Mouse (Mus musculus) limb, embryonic 13.5 days (tissue): ENCODE measurements around the gene Itga11. TPM values are rescaled to one million over a fixed set of nuclear protein-coding genes. Genes with fewer than 3 reads are reported as not detected.
A peak's percentile ranks its signal among the peaks of the same experiment; 100 is the strongest.

Experiments
- ATAC-seq: fragments of 200-750 bp; cut with Nextera tagmentation; 2 replicates; pipeline ENCODE4 v1.8.0; 2017; ENCODE audit warnings: low read depth, moderate number of reproducible peaks, moderate TSS enrichment; ENCODE audit not compliant: low FRiP score
- H3K27ac ChIP-seq: fragments of 300-500 bp; sonication (generic); 2 replicates; pipeline ENCODE4 v1.5.1; 2015; ENCODE audit warnings: inconsistent platforms, mild to moderate bottlenecking, moderate library complexity
- H3K27me3 ChIP-seq: fragments of 300-500 bp; sonication (generic); 2 replicates; pipeline ENCODE4 v1.6.1; 2015; ENCODE audit warnings: mild to moderate bottlenecking, inconsistent platforms
- H3K36me3 ChIP-seq: fragments of 300-500 bp; sonication (generic); 2 replicates; pipeline ENCODE4 v1.6.1; 2015; ENCODE audit warnings: inconsistent platforms, mild to moderate bottlenecking, moderate library complexity
- H3K4me1 ChIP-seq: fragments of 300-500 bp; sonication (generic); 2 replicates; pipeline ENCODE4 v1.6.1; 2015; ENCODE audit warnings: inconsistent platforms
- H3K4me2 ChIP-seq: fragments of 300-500 bp; sonication (generic); replicated peaks from 2 replicates; pipeline ENCODE4 v1.6.1; 2015; ENCODE audit warnings: inconsistent platforms, mild to moderate bottlenecking, moderate library complexity
- H3K4me3 ChIP-seq: fragments of 300-500 bp; sonication (generic); 2 replicates; pipeline ENCODE4 v1.5.1; 2015; ENCODE audit warnings: moderate library complexity, mild to moderate bottlenecking, inconsistent platforms
- H3K9ac ChIP-seq: fragments of 300-500 bp; sonication (generic); 2 replicates; pipeline ENCODE4 v1.6.1; 2015; ENCODE audit warnings: mild to moderate bottlenecking, inconsistent platforms
- H3K9me3 ChIP-seq: fragments of 300-500 bp; sonication (generic); 2 replicates; pipeline ENCODE4 v1.6.1; 2016; ENCODE audit warnings: inconsistent platforms
- WGBS: fragments of 180-500 bp; shearing (Covaris S2); methylation state at CpG from one replicate; pipeline ENCODE4 v1.1.7; 2015; 5-methylcytosine and 5-hydroxymethylcytosine counted together
- polyA plus RNA-seq: library from polyadenylated mRNA; unstranded; fragments of >200 nt; fragmentation: Nextera tagmentation; extraction: Ambion mirVana; gene quantifications from 2 replicates; pipeline ENCODE4 v1.2.1, GENCODE M21; 2015

The Itga11 gene
- 8.0 and 8.2 TPM in 2 replicates for polyA plus RNA-seq

DNA sequence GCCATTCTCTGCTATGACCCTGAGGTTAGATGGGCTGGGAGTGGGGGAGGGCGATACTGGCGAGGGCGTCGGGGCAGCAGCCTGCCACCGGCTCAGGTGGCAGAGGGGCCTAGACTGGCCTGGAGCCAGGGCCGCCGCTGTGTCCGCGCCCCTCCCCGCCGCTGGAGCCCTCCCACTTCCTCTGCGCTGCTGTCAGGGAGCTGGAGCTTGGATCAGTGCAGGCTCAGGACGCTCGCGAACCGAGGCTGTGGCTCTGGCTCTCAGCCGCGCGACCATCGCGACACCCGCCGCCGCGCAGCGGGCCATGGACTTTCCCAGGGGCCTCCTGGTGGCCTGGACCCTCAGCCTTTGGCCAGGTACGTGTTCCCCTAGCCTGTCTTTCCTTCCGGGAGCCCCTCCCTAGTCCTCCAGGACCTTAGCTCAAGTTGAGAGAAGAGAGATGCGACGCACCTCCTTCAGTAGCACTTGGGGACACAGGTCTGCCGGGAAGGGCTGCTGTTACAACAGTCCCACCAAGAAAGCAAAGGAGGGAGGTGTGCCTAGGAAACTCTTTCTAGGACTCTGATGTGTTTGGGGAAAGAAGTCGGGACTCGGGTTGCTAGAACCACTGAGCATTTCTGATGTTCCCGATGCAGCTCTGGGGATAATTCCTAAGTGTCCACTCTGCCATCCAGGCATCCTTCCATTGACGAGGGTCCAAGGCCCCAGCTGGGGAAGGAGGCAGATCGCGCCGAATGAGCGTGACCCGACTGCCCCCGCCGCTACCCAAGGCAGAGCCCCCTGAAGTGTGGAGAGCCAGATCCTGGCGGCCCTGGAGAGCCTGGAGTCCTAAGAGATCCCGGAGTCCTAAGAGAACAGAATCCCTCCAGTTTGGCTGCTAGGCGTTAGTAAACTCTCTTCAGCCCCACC is at the start of gene Itga11:
Gene Itga11, plus strand, starts transcription at position 186 of the 909 bp plus-strand sequence.
- H3K27ac ChIP-seq, result peak within 1 kb of the TSS; percentile 63; the same call in 1 of the 2 replicates
- peak; percentile 78 for ATAC-seq
- H3K4me1 ChIP-seq, result peaks cover 41% of the 10 kb centered on the region
- WGBS, result under 1% methylated on average over 45 of the region's 45 CpGs
- peaks cover 12% of the 10 kb centered on the region for H3K27me3 ChIP-seq
- H3K9ac ChIP-seq, result peak within 1 kb of the TSS; percentile 78
- H3K4me2 ChIP-seq, result peak within 1 kb of the TSS; percentile 90
- no peaks in the 10 kb centered on the region for H3K9me3 ChIP-seq
- H3K36me3 ChIP-seq, result no peaks in the 10 kb centered on the region
- peak within 1 kb of the TSS; percentile 60 for H3K4me3 ChIP-seq

DNA sequence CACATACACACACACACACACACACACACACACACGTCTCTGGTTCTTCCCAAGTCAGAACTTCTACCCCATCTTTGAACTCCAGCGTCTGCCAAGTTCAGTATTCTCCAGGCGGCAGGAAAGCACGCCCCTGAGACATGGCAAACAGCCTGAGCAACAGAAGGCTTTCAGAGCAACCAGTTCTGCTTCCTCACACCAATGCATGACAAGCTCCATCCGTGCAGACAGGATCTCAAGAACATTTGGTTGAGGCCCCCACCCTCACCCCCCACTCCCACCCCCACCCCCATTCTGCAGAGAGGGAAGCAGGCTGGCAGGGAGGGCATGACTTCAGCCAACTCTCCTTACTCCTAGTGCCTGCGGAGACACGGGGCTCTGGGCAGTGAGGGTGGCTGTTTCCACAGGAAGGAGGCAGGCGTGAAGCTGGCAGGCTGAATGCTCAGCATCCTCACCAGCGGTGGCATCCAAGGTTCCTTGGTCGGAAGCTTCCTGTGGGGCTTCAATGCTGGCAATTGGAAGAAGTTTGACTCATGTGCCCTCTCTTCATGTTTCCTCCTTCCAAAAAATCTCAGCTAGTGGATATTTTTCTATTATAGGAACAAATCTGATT is 46.9 kb upstream of the Itga11 start:
- no peaks in the 10 kb centered on the region for H3K27me3 ChIP-seq
- H3K9ac ChIP-seq, result no peak overlapping the region
- no peak overlapping the region for H3K4me2 ChIP-seq
- no peak for ATAC-seq
- H3K36me3 ChIP-seq, result no peaks in the 10 kb centered on the region
- peaks cover 40% of the 10 kb centered on the region for H3K4me1 ChIP-seq
- H3K9me3 ChIP-seq, result no peaks in the 10 kb centered on the region
- H3K4me3 ChIP-seq, result no peak overlapping the region
- no peak overlapping the region for H3K27ac ChIP-seq
- WGBS, result 63% methylated on average over 10 of the region's 10 CpGs

DNA sequence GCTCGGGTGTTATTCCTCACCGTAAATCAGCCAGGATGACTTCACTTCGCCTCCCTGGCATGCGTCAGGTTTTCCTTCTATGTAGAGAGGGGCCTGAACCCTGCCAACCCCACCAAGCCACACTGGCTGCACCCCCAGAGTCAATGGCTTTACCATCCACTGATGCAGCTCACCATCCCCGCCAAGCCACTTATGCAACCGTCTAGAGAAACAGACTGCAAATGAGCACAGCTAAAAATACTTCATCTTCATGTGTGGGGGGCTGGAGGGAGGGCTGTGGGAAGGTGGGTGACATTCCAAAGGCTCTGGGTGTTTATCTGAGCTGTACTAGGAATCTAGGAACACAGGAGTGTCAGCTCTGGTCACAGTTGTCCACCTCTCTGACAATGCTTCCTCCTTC is 45.2 kb upstream of the Itga11 start:
- ATAC-seq, result peak; percentile 76
- Histone ChIP-seq H3K27me3 (no peaks in the 10 kb centered on the region), H3K9me3 (peaks cover 3% of the 10 kb centered on the region; the same call in 1 of the 2 replicates), H3K36me3 (no peaks in the 10 kb centered on the region), H3K27ac (no peak overlapping the region), H3K9ac (no peak overlapping the region), H3K4me3 (no peak overlapping the region), H3K4me2 (no peak overlapping the region), H3K4me1 (peaks cover 30% of the 10 kb centered on the region)
- 42% methylated on average over 6 of the region's 6 CpGs for WGBS

GRCm38 (mm10) chr9:62638045-62638444 is 39.6 kb upstream of the Itga11 start:
- Histone ChIP-seq H3K4me2 (no peak overlapping the region), H3K4me3 (no peak overlapping the region), H3K27ac (no peak overlapping the region), H3K9ac (no peak overlapping the region), H3K36me3 (no peaks in the 10 kb centered on the region), H3K4me1 (peaks cover 12% of the 10 kb centered on the region), H3K9me3 (peaks cover 3% of the 10 kb centered on the region; the same call in 1 of the 2 replicates), H3K27me3 (no peaks in the 10 kb centered on the region)
- 42% methylated on average over 6 of the region's 6 CpGs for WGBS
- ATAC-seq, result no peak

- no peak overlapping the region for H3K27ac ChIP-seq
- peaks cover 26% of the 10 kb centered on the region for H3K4me1 ChIP-seq
- no peak overlapping the region for H3K9ac ChIP-seq
- no peaks in the 10 kb centered on the region for H3K27me3 ChIP-seq
- H3K36me3 ChIP-seq, result no peaks in the 10 kb centered on the region
- H3K4me3 ChIP-seq, result no peak overlapping the region
- 75% methylated on average over 4 of the region's 4 CpGs for WGBS
- H3K4me2 ChIP-seq, result no peak overlapping the region
- no peak for ATAC-seq
- H3K9me3 ChIP-seq, result peaks cover 3% of the 10 kb centered on the region; the same call in 1 of the 2 replicates
Measured at GRCm38 (mm10) chr9:62639686-62640085, 37.9 kb upstream of the Itga11 start.

DNA sequence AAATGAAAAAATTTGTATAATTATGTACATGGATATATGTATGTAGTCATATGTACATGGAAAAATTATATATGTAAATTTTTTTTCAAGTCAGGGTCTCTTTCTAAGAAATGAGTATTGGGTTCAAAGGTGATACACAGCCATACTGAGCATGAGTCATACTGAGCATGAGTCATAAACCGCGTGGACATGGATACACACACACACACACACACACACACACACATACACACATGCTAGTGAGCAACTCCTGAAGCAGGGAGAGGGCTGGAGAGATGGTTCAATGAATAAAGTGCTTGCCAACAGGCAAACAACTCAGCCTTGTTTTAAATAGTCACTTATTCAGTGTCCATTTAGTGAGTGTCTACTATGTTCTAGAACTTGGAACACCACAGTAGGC is 37.4 kb upstream of the Itga11 start:
- peaks cover 3% of the 10 kb centered on the region; the same call in 1 of the 2 replicates for H3K9me3 ChIP-seq
- H3K4me1 ChIP-seq, result peaks cover 31% of the 10 kb centered on the region
- no peak overlapping the region for H3K27ac ChIP-seq
- ATAC-seq, result no peak
- no peaks in the 10 kb centered on the region for H3K27me3 ChIP-seq
- no peak overlapping the region for H3K4me2 ChIP-seq
- no peaks in the 10 kb centered on the region for H3K36me3 ChIP-seq
- 91% methylated on average over 2 of the region's 2 CpGs for WGBS
- no peak overlapping the region for H3K4me3 ChIP-seq
- H3K9ac ChIP-seq, result no peak overlapping the region

DNA sequence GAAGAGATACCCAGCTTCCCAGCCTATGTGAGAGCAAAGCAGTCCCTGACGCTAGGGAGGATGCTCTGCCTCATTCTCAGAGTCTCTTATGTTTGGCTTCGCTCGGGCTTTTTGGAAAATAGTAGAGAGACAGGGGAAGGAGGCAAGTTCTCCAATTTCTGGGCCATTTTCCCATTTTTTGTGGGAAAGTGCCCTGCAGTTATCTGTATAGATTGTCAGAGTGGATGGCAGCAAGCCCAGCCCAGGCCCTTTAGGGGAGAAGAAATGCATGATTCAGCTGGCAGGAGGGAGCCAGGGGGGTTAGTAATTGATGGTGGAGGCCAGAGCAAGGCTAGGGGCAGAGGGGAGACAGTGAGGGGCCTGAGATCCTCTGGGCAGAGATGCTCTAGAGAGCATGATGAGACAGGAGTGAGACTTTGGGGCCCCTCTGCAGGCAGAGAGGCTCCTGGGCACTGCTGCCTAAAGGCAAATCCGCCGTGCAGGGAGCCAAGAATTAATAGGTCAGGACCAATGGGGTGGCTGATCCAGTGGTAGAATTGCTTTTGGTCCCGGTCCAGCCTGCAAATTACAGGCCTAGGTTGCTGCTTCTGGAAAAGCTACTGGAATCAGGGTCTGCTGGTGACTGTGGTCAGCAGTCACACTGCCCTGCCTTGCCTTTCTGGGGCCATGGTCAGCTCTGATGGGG is 31.8 kb upstream of the Itga11 start:
- Histone ChIP-seq H3K4me2 (no peak overlapping the region), H3K27ac (peak overlapping the region; percentile 77), H3K4me1 (peaks cover 67% of the 10 kb centered on the region), H3K4me3 (no peak overlapping the region), H3K36me3 (no peaks in the 10 kb centered on the region), H3K9me3 (no peaks in the 10 kb centered on the region), H3K27me3 (no peaks in the 10 kb centered on the region), H3K9ac (no peak overlapping the region)
- no peak for ATAC-seq
- WGBS, result 64% methylated on average over 6 of the region's 6 CpGs

GRCm38 (mm10) chr9:62646721-62647183 is 30.9 kb upstream of the Itga11 start:
- 0 out of 2 replicates have a peak overlapping the region, but pooled peaks have one; percentile 7 for H3K4me2 ChIP-seq
- 18% methylated on average over 7 of the region's 7 CpGs for WGBS

GRCm38 (mm10) chr9:62649444-62649843 is 28.2 kb upstream of the Itga11 start:
- WGBS, result 71% methylated on average over 3 of the region's 3 CpGs

More at GRCm38 (mm10) chr9:62646721-62647183, 30.9 kb upstream of the Itga11 start:
- Histone ChIP-seq H3K9ac (no peak overlapping the region), H3K4me1 (peaks cover 65% of the 10 kb centered on the region), H3K4me3 (no peak overlapping the region), H3K27ac (peak overlapping the region; percentile 77), H3K36me3 (no peaks in the 10 kb centered on the region), H3K27me3 (no peaks in the 10 kb centered on the region), H3K9me3 (no peaks in the 10 kb centered on the region)
- peak; percentile 65 for ATAC-seq

GRCm38 (mm10) chr9:62650764-62651163 is 26.9 kb upstream of the Itga11 start:
- Histone ChIP-seq H3K9me3 (no peaks in the 10 kb centered on the region), H3K4me1 (peaks cover 53% of the 10 kb centered on the region), H3K4me3 (no peak overlapping the region), H3K27ac (peak overlapping the region; percentile 52), H3K36me3 (no peaks in the 10 kb centered on the region), H3K4me2 (no peak overlapping the region), H3K9ac (no peak overlapping the region), H3K27me3 (no peaks in the 10 kb centered on the region)
- 61% methylated on average over 6 of the region's 6 CpGs for WGBS
- ATAC-seq, result no peak

More at GRCm38 (mm10) chr9:62649444-62649843, 28.2 kb upstream of the Itga11 start:
- Histone ChIP-seq H3K4me1 (peaks cover 57% of the 10 kb centered on the region), H3K9ac (no peak overlapping the region), H3K27ac (no peak overlapping the region), H3K4me3 (no peak overlapping the region), H3K27me3 (no peaks in the 10 kb centered on the region), H3K9me3 (no peaks in the 10 kb centered on the region), H3K36me3 (no peaks in the 10 kb centered on the region), H3K4me2 (no peak overlapping the region)
- no peak for ATAC-seq

DNA sequence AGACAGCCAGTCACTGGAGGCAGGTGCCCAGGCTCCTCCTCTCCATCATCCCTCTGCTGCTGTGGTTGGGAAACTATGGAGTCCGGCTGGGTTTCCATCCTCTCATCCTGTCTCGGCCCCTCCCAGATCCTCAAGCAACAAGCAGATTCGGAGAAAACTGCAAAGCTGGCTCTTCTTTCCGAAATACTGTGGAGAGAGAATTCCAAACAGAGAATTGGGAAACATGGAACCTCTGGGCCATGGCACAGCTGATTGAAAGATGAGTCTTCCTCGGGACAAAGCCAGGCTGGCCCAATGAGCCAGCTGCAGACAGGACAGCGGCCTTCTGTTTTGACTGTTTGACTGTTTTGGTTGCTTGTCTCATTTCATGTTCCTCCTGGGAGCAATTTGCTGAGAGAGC is 23.3 kb upstream of the Itga11 start:
- WGBS, result 52% methylated on average over 6 of the region's 6 CpGs
- no peak overlapping the region for H3K9ac ChIP-seq
- H3K4me2 ChIP-seq, result no peak overlapping the region
- no peak overlapping the region for H3K27ac ChIP-seq
- no peaks in the 10 kb centered on the region for H3K27me3 ChIP-seq
- H3K4me3 ChIP-seq, result no peak overlapping the region
- H3K4me1 ChIP-seq, result peaks cover 23% of the 10 kb centered on the region
- no peaks in the 10 kb centered on the region for H3K9me3 ChIP-seq
- no peaks in the 10 kb centered on the region for H3K36me3 ChIP-seq
- no peak for ATAC-seq
